Mouse (Mus musculus): Measurements from ENCODE around the gene Trnau1ap.
"Not testable (repeated sequence)": the region's sequence is repeated elsewhere in the genome, so short reads cannot be mapped to it uniquely, and the experiment has no call there.

Trnau1ap gene

DNA sequence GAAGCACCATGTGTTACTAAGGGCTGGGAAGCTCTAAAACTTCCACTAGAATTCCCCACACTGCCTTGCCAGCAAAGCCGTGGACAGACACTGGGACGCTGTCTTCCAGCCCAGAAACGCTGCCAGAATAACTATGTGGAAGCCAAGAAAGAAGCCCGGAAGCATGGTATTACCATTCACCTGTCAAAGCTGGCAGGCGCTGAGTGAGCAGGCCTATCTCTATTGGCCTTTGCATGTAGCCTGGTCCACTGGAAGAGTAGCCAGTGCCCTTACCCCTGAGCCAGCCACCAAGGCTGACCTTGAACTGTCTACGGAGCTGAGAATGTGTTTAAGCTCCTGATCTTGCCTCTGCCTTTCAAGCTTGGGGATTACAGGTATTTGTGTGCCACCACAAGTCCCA, 27.9 kb downstream of the Trnau1ap start:
- no peak for DNase-seq (ENCODE audit: low read depth)

- no peak for DNase-seq (ENCODE audit: low read depth)
Observed at GRCm38 (mm10) chr4:132299849-132300248, 29.5 kb downstream of the Trnau1ap start.

- DNase-seq (ENCODE audit: low read depth) = no peak
Observed at GRCm38 (mm10) chr4:132295696-132296390, 33.5 kb downstream of the Trnau1ap start.

DNA sequence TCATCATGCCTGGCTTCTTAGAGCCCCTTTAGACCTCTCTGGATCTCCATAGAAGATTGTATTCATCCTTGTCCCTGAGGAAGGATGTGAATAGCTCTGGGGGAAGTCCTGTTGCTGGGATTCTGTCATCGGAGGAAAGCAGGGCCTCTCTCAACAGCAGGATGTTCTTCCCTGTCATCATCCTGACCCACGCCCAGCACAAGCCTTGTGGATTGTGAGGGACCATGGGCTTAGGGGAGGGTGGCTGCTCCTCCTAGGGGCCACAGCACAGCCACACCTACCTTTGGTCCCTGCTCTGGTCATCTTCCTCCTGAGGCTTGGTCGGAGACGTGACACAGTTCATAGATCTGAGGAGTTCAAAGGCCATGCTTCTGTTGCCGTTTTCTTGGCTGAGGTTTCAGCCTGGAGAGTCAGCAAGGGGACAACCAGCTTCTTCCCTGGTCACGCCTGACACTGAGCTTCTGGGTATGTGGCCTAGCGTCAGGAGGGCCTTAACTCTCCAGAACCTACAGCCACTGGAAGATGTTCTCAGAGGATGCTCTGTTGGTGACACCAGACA, 35.6 kb downstream of the Trnau1ap start:
- no peak for DNase-seq (ENCODE audit: low read depth)

DNA sequence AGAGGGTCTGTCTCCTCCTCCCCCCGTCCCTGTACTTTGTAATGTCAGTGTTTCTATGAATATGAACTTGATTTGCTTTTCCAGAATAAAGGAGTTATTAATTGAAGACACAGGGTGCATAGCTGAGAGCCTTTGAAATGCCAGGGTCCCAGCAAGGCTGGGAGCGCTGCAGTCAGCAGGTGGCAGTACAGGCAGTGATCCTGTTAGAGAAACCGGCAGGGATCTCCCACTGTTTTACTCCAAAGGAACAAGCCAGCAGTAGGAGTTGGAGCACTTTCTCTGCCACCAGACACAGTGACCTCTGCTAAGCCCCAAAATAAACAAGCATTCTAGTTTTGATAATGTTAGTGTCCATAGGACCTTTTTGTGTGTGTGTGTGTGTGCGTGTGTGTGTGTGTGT, 36.4 kb downstream of the Trnau1ap start:
- DNase-seq (ENCODE audit: low read depth) = no peak

DNA sequence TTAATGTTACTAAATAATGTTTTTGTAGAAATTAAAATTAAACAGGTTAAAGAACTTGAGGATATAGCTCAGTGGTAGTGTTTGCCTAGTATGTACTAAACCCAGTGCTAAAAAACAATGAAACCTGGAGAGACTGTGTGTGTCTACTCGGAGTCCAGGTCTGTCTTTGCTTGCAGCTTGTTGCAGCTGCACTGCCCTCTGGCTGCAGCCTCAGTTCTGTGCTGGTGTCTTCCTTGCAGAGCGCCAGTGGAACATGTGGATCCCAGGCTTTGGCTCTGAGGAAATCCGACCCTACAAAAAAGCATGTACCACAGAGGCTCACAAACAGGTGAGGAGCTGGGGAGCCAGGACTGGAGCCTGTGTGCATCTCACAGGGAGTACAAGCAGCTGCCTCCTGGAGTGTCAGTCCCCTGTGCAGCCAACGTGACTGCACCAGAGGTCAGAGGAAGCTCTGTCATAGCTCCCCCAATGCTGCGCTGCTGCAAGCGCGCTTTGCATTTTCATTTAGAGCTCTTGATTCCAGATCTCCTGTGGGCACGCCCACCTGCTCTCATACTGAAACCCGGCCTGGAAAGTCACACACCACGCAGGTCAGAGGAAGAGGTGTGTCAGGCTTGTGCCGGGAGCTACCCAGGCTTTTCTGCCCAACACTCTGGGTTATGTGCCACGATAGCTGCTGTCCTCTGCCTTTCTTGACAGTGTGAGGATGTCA, 37.6 kb downstream of the Trnau1ap start:
- DNase-seq (ENCODE audit: low read depth) = no peak

- DNase-seq (ENCODE audit: low read depth) = no peak
Observed at GRCm38 (mm10) chr4:132291056-132291455, 38.3 kb downstream of the Trnau1ap start.

DNA sequence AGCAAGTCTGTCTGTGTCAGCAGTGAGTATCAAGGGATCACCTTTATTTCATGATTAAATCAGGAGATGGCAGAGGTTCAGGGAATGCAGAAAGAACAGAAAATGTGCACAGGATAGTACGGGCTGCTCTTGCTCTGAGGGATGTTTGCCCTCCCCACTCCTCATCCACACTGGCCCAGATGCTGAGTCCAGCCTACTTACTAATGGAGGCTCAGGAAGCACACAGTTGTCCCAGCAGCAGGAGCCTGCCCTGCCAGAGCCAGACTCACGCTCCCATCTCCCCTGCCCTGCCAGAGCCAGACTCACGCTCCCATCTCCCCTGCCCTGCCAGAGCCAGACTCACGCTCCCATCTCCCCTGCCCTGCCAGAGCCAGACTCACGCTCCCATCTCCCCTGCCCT, 40.5 kb downstream of the Trnau1ap start:
- DNase-seq (ENCODE audit: low read depth) = not testable (repeated sequence)

- DNase-seq (ENCODE audit: low read depth) = no peak
Observed at GRCm38 (mm10) chr4:132275949-132276348, 53.4 kb downstream of the Trnau1ap start.

GRCm38 (mm10) chr4:132274156-132274862, 55.0 kb downstream of the Trnau1ap start, which contains the start of gene Taf12:
TSS of gene Taf12 (plus strand) at chr4:132274375.
- peak; percentile 97 for DNase-seq (ENCODE audit: low read depth)

GRCm38 (mm10) chr4:132273166-132273565, 56.2 kb downstream of the Trnau1ap start:
- no peak for DNase-seq (ENCODE audit: low read depth)

DNA sequence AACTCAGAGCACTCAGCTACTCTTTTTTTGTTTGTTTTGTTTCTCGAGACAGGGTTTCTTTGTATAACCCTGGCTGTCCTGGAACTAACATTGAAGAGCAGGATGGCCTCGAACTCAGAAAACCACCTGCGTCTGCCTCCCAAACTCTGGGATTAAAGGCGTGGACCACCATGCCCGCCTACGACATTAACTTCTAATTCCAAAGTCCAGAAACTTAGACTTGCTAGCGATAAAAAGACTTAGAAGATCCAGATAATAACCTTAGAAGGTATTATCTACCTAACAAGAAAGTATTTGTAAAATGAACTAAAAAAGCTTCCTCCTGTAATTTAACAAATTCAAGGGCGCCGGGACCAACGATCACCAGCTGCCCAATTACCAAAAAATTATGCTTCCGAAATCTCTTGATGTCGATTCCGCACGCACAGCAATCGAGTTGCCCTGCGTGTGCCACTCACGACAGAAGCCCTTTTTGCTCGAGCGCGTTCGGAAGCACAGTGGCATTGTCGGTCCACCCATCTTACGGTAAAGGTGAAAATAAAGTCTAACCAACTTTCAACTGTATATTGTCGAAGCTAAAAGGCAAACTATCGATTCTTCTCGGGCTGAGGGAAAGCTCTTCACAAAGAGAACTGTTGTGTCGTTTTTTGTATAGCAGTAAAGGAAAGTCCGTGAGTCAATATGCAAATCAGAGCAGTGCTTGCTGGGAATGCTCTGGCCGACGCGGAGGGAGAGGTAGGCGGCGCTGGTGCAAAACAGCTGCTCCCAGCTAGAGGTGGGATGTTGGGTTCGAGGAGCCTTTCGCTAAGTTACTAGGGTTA, 59.4 kb downstream of the Trnau1ap start:
- DNase-seq (ENCODE audit: low read depth) = peak; percentile 97

GRCm38 (mm10) chr4:132268871-132269739, 60.2 kb downstream of the Trnau1ap start:
- peak; percentile 77 for DNase-seq (ENCODE audit: low read depth)

GRCm38 (mm10) chr4:132266835-132267349, 62.4 kb downstream of the Trnau1ap start:
- no peak for DNase-seq (ENCODE audit: low read depth)

DNA sequence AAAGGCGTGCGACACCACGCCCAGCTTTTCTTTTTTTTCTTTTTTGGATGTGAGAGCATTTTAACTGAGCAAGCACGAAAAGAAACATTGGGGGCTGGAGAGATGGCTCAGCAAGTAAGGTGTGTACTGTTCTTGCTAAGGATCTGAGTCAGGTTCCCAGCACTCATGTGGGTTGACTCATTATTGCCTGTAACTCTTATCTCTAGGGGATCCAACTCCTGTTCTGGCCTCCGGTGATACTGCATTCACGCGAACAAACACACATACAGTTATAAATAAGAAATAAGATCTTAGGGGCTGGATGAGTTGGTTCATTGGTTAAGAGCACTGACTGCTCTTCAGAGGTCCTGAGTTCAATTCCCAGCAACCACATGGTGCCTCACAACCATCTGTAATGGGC, 66.0 kb downstream of the Trnau1ap start:
- peak; percentile 23 for DNase-seq (ENCODE audit: low read depth)

GRCm38 (mm10) chr4:132262358-132262616, 67.1 kb downstream of the Trnau1ap start:
- no peak for DNase-seq (ENCODE audit: low read depth)
